Mouse (Mus musculus) layer of hippocampus, adult 9-11 months (tissue): ENCODE measurements at regions not wholly inside any gene's neighbourhood (a gene's known extent, or its start where the extent isn't known, plus 50 kb on each side); places are given as distances from the start of the nearest gene placed in this dataset.

ENCODE experiments used
- DNase-seq: peaks from one replicate; pipeline ENCODE4 v3.0.0; 2022

DNA sequence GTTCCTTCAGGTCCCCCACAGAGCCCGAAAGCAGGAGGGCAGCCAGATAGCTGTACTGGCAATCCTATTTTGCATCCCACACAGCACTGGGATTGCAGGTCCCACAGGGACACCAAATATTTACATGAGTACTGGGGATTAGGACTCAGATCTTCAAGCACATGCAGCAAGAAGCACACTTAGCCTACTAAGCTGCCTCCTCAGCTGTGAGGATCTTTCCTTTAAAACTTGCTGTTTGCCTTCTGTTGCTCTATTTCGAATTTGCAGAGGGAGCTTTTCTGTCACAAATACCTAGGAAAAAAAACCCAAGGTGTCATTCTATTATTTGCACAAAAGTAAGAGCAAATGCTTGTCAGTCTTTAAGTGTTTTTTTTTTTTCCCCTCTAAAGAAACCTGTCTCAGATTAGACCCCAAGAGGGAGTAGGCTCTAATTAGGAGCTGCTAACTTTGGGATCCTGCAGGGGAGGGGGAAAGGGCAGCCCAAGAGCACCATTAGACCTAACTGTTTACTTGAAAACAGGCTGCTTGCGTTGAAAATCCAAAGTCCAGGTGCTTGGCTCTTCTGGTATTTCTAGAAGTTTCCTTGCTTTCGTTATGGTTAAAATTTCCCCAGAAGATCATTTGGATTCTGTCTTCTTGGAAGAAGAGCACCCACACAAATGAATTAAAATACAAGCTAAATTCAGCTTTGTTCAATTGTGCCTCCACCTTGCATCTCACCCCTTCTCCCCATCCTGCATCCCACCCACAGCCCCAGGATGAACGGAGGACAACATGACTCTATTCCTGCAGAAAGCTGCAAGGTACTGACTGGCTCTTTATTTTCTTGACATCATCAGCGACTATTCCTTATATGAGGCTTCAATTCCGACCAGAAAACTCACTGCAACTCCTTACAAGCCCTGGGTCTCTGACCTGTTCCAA lies 215.5 kb downstream of the Kcnj2 start:
- DNase-seq = no peak

DNA sequence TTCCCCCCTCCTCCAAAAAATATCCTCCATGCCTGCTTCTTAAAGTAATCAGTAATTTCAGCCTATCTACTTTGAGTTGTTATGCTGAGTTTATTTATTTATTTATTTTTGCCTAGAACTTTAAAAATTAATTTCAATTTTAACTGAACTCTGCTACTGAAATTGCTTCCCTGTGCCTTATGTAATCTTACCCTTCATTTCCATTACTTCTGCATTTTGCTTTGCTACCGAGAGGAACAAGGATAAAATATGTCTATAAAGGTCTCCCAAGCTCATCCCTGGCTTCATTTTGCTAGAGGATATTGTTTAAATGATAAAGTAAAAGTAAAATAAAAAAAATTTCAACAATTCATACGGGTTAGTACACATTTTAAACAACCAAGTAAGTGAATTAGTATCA lies 216.3 kb downstream of the Kcnj2 start:
- DNase-seq = no peak

DNA sequence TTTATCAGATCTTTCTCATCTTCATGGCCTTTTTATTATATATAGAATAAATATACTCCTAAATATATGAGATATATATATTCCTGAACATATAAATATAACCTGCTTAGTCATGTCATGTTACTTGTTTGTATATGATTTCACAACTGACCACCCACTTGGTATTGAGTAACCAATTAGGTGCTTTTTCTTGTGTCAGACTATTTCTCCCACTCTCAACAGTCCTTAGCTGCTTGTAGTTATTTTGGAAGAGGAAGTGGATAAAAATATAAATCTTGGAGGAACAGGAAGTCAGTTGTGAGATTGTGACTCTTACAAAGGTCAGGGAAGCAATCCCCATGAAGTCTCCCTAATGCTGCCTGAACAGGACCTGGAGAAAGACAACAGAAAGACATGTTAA lies 224.6 kb downstream of the Kcnj2 start:
- no peak for DNase-seq

DNA sequence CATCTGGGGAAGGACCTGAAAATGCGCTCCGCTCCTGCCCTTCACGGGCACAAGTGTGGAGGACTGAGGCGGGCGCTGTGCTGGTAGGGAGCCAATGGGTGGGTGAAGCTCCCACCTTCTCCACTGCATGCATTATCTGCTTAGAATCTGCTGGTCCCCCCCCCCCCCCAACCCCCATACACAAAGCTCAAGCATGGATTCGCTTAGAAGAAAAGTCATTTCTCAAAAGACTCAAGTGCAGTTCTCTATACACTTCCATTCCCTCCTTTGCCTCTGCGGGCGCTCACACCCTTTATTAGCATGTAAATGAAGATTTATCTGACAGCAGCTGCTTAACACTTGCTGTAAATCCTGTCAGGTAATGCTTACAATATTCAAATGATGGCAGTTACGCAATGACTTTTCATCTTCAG lies 230.4 kb downstream of the Kcnj2 start:
- DNase-seq = no peak

DNA sequence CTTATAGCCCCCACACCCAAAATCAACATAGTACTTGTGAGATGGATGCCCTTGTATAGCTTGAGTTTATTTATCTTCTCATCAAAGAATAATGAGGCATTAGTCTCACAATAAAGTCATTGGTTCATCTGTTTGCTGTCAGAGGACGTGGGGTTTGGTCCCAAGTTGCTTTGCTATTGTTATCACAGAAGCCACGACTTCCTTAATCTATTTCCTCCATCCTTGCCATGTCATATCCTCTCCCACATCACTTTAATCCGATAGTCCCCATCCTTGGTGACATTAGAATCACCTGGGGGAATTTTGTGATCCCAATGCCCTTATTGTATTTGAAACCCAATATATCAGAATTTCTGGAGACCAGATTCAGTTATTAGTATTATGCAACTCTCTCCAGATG lies 246.8 kb downstream of the Kcnj2 start:
- DNase-seq = peak; percentile 33

DNA sequence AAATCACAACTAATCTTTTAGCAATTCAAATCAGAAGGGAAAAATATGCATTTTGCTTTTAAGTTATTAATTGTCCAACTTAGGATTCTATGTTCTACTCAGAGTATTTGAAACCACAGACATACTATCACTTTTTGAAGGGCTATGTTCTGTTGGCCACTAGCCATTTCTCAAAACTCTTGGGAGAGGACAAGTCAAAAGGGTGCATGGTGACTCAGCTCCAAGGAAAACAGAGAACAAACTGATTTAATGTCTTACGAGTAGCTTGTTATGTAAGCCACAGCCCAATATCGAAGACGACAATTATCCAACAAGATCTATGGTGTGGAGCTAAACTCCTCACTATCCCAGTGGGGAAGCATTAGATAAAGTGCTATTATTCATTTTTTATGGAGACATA lies 247.6 kb downstream of the Kcnj2 start:
- no peak for DNase-seq

DNA sequence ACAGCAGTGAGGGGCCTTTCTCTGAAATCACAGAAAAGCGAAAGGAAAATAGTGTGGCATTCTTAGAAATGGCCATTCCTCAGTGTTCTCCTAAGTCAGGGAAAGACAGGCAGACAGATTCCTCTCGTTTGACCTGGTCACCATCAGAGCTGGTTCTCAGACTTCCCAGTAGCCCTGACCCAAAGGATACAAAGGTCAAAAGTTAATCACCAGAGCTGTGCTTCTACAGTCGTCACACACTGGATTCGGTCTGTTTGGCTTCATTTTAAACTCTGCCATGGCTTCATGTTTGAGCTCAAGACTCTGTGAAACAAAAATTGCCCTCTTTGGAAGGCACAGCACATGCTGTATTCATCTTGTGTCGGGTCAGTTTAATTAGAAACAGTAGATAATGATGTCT lies 255.6 kb downstream of the Kcnj2 start:
- DNase-seq = no peak

DNA sequence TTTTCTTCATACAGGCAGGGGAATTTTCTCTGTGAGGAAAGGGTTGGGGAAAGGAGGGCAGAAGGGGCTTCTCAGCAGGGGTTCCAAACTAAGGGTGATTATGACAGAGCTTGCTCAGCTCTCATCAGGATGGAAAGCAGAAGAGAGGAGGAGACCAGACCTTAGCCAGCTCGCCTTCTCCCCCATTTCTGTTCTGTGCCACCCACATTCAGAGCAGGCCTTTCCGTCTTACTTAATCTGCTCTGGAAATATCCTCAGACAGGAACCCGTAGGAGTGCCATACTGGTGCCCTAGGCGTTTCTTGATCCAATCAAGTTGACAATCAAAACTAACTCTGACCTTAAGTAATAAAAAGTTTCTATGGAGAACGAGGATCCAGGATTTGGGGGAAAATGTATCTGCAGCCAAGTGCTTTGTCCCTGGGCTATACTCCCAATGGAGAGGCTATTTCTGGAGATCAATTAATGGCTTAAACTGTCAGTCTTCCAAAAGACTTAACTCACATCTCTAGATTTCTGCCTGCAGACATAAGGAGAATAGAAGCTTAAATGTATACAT lies 258.6 kb downstream of the Kcnj2 start:
- DNase-seq = peak; percentile 75

DNA sequence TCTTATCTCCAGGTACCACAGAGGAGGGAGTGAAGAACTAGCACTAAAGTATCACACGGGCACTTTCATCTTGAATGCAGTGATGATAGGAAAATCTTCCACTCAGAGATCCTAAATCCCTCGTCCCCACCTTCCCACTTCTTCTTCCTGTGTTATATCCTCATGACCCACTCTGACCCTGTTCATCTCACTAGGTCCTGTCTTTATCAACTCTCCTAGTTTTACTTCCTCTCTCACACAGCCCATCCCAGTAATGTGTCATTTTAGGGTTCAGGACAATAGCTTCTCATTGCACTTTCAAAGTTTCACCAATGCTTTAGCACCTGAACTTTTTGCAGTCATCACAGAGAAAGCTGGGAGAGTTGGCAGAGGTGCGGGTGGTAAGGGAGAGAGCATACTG lies 261.0 kb downstream of the Kcnj2 start:
- DNase-seq = peak; percentile 10

DNA sequence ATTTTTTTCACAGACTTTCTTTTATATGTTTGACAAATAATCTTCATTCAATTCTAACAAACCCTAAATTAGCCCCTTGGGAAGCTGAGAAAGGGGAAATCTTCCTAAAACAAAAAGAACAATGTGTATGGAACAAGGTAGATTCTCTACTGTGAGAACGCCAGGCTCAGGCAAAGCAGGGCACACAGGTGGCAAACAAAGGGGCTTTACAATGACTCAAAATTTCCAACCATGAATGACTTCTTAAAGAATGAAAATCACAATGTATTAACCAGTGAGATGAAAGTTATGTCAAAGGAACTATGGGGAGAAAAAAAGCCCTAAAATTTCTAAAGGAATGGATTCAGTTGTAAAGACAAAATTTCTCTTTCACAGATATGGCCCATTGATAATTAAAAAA lies 262.3 kb downstream of the Kcnj2 start:
- DNase-seq = no peak

DNA sequence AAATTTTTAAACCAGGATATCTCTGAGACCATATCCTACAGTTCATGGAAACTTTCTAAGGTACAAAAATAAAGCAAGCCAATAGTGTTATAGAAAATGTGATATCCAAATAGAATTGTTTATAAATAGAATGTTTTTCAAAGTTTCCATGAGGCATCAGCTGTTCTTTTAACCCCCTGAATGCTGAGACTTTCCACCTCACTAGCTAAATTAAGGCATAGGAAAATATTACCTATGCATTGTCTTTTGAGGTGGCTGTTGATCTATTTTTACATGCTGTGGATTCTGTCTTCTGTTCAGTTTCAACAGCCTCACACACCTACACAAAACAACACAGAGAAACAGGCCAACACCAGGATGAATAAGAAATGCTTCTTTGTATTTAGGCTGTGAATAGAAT lies 265.6 kb downstream of the Kcnj2 start:
- no peak for DNase-seq

DNA sequence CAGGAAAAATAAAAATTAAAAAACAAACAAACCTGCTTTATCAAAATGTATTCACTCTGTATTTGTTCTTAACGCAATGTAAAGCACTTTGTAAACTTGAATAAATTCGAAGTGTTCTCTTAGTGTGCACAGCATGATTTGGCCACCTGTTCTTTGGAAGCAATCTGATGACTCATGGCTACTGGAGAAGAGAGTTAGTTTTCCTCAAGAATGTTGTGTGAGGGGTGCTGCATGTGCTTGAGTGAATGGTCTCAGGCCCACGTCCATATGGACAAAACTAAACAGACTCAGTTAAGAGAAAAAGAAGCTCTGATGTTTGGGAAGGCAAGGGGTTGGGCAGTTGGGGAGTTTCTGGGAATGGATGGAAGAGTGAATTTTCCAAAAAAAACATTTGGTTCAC lies 267.1 kb downstream of the Kcnj2 start:
- DNase-seq = peak; percentile 23

DNA sequence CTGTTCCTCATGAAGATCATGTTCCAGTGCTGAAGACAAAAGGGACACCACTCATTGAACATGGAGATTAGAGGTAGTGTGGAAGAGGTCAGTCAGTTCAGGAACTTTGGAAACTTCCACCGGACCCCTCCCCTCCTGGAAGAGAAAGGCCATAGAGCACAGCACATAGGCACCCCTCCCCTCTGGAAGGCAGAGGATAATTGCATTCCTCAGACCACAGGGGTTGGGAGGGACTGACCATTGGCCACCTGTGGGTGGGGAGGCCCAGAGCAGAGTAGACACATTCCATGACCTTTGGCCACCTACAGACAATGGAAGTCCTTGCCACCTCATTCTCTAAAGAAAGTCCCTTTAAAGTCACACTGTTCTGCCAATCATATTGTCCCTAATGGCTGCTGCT lies 281.6 kb downstream of the Kcnj2 start:
- DNase-seq = no peak

DNA sequence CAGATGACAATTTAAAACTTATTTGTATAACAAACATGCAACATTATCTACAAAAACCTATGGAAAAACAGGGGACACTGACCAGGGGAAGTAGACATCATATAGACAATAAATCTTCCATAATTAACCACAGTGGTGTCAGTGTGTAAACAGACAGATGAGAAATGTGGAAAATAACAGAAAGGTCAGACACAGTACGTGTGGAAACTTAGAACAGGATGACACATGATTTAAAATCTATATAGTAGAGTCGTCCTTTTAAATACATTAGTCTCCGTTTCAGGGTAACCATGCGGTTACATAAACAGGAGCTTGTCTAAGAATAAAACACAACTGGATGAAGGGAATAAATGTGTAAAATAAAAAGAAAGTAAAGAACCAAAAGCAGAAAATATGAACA lies 284.1 kb downstream of the Kcnj2 start:
- DNase-seq = no peak

DNA sequence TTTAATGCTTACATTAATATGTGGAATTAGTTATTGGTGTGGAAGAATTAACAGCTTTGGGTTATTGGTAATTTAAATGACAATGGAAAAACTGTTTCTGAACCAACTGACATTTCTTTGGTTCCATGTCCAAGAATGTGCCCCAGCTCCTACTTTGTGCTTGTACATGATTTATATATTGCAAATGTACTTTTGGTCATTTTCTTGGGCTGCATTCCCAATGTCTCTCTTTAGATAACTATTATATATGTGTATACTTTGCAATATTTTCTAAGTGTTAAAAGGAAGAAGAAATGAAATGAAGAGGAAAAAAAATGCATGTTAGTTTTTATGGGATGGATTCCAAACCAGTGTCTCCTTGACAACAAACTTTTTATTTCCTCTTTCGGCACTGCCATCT lies 297.4 kb downstream of the Kcnj2 start:
- no peak for DNase-seq

DNA sequence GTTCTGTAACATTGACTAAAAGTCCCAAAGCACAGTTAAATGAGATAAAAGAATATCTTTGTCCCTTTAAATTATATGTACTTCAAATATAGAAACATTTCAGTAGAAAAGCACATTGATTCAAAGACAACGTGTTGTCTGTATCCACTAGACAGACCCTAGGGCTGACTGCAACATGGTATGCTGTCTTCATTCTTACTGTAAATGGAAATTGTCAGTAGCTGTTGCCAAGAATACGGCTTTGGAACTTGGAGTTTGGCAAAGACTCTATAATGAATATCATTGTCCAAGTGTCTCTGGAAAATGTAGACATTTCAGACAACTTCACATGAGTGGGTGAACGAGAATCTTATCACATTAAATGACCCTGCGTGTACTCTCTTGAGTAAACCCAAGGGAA lies 311.2 kb downstream of the Kcnj2 start:
- no peak for DNase-seq

DNA sequence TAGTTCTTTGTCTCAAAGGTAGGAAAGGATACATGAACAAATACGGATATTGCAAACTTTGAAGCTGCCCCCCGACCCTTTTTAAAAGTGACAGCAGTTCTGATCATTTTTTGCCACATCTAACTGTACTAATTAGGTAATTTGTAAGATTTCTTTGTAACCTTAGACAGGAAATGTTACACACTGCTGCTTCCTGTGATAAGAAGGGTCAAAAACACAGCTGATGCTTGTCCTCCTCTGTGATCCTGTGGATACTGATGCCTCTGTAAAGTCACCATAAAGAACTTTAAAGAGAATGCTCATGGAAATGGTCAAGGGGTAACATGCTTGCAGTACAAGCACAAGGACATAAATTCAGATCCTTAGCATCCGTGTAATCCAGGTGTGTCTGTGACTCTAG lies 313.9 kb downstream of the Kcnj2 start:
- DNase-seq = no peak

DNA sequence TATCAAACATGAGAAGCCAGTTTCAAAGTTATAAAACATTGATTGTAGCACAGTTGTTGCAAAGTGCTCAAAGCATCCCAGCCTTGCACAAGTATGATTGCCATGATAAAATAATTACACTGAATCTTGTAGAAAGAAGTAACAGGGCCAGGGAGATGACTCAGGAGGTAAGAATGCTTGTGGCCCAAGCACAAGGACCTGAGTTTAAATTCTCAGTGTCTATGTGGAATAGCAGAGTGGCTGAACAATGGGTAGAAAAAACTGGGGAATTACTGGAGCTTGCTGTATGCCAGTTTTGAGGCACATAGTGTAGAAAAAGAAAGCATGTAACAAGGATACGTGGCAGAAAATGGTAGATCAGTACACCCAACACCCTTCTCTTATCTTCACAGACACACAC lies 332.7 kb downstream of the Kcnj2 start:
- DNase-seq = no peak

DNA sequence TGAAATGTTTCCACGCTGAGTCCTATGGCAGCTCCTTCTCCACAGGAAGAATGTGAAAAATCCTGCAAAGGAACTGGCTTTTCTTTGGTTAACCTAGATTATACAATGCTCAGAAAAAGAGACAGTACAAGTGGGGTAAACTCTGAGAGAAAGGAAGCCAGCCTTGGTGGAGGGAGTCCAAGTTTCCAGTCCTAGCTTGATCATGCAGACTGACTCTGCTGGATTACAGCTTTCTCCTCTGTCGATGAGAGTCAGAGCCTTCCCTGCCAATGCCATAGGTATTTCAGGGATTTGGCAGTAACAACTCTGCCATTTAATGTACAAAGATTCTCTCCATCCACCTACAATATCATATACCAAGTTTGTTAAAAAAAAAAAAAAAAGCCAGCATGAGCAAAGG lies 343.3 kb downstream of the Kcnj2 start:
- no peak for DNase-seq

DNA sequence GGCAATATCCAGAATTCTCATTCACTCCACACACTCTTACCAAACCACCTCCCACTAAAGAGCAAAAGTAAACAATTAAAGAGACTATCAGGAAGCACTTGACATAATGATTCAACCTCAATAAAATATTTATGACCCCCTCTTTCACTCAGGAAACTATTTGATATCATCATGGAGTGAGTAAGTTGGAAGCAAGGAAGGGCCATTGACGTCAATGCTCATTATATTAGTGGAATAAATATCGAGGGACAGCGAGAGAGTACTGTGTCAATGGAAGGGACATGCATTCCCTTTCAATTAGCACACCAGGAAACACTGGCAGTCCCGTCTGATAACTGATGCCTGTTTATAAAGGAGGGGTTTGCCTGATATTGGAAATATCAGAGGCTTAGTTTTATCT lies 358.9 kb downstream of the Kcnj2 start:
- no peak for DNase-seq

DNA sequence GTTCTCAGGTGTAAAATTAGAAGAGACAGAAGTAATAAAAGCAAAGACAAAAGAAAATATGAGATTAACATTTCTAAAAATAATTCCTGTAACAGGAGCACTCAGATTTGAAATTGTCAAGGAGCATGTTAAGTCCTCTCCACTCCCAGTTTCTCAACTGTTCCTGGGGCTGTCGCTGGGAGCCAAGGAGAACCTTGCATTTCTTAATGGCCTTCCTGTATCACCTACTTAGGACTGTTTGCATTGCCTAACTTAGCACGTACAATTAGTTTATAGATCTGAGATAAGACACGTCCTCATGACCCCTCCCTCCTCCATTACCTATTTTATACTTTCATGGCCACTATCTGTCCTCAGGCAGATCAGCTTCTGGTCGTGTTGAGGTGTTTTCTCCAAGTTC lies 360.8 kb downstream of the Kcnj2 start:
- no peak for DNase-seq

DNA sequence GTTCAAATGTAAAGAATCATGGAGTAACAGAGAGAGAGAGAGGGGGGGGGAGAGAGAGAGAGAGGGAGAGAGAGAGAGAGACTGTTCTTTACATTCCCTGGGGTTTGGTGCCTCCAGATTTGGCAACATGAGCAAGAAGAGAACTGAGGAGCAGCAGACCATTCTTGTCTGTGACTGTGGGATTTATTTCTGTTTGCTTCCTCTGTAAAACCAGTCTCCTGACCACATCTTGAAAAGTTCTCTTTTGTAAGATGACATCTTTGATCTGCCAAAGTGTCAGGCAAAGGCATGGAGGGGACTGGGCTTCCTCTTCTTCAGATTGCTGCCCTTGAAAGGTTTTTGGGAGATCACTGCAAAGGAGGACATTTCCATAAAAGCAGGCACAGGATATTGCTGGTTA lies 376.3 kb downstream of the Kcnj2 start:
- DNase-seq = peak; percentile 58

DNA sequence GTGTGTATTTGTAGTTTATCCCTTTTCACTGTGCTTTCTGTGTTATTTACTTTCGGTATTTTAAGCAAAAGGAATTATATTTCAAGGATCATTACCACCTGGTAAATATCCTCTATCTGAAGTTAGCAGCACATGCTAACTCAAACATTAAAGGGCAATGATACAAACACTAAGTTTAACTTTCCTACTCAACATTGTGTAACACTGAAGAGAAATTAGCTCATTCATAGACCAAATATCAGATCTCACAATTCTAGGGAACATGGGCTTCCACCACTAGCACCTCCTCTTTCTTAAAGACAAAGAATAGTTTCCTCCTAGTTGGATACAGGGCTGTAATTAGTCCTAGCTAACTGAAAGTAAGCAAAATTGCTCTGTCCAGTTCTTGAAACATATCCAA lies 377.4 kb downstream of the Kcnj2 start:
- no peak for DNase-seq

DNA sequence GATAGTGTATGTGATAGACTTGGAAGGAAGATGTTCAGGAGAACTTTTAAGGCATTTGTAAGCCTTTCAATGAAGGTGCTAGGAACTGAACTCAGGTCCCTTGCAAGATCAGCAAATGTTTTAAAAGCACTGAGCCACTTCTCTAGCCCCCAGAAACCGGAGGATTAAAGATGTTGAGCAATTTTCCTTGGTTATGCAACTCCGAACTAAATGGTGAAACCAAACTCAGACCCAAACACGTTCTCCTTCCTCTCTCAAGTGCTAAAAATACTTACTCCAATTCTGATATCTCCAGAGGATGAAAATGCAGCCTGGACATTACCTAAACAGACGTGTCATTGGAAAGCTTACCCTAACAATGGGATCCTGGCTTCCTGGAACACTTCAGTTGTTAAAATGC lies 378.8 kb downstream of the Kcnj2 start:
- DNase-seq = peak; percentile 43

DNA sequence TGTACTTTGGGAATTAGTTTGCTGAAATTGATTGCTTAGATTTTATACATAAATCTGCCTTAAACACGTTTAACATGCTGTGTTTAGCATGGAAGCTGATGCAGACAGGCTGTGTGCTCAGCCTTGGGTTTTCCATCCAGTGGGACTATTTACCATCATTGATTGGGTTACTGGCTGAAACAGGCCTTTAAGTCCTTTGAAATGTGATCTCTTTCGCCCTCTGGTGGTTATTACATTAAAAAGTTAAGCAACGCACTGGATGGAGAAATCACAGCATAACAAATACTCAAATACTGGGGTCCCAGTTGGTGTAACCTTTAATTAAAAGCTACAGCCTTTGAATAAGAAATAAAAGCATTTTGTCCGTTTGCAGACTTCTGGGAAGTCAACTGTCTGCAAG lies 379.8 kb downstream of the Kcnj2 start:
- peak; percentile 8 for DNase-seq
